Comparison of ENCODE assay signal across 11 mouse cellular contexts in genomic region chr10:18879160-18879559, GRCm38 (mm10).
"Had no signal": no experiment of that assay in that cellular context is flagged by ENCODE, and none has a peak within 500 bp of the region (broad histone marks: within the 10 kb centered on the region; RNA-seq: fewer than 3 reads in every experiment).

No protein-coding gene starts in this region.

- H3K4me1 ChIP-seq: midbrain, embryonic 13.5 days; midbrain, embryonic 15.5 days; neural tube, embryonic 12.5 days had no signal

- H3K36me3 ChIP-seq: midbrain, embryonic 13.5 days; midbrain, embryonic 15.5 days; neural tube, embryonic 12.5 days had no signal

- H3K27ac ChIP-seq: midbrain, embryonic 13.5 days; midbrain, embryonic 15.5 days; neural tube, embryonic 12.5 days had no signal

- H3K9me3 ChIP-seq: midbrain, embryonic 13.5 days; midbrain, embryonic 15.5 days; neural tube, embryonic 12.5 days had no signal

- H3K27me3 ChIP-seq: midbrain, embryonic 13.5 days; midbrain, embryonic 15.5 days; neural tube, embryonic 12.5 days had no signal

- DNase-seq: lung, adult 18-20 months; lung, embryonic 14.5 days; lung, postnatal 10 days; lung, postnatal 4 days; right cerebral cortex, postnatal 14 days; thymus, adult 2 months; thymus, postnatal 25 days; thymus, postnatal 4 days had no signal

- H3K4me3 ChIP-seq: midbrain, embryonic 13.5 days; midbrain, embryonic 15.5 days; neural tube, embryonic 12.5 days had no signal
